In genomic region chr14:27238600-27239118, GRCm38 (mm10) we compare ENCODE assay signal across 10 mouse cellular contexts.
DNase-seq lines count a peak whose midpoint lies in the region; ATAC-seq lines count a peak whose summit lies in the region.
"Had no signal": no experiment of that assay in that cellular context is flagged by ENCODE, and none has a peak within 500 bp of the region (broad histone marks: within the 10 kb centered on the region; RNA-seq: fewer than 3 reads in every experiment).

No protein-coding gene starts in this region.

- peaks cover 11% of the 10 kb centered on the region for H3K4me1 ChIP-seq in kidney, embryonic 16.5 days (ENCODE audit: insufficient read depth, low read length)
- H3K4me1 ChIP-seq in brown adipose tissue, adult 24 weeks (ENCODE audit: control insufficient read depth, insufficient read depth, insufficient read length, low read length) = peaks cover 40% of the 10 kb centered on the region
- H3K4me1 ChIP-seq in intestine, embryonic 14.5 days (replicated peaks; ENCODE audit: control insufficient read depth, insufficient read depth, low read length) = peaks cover 18% of the 10 kb centered on the region

- DNase-seq in heart, adult 11 months = peak; percentile 82
- DNase-seq in heart, postnatal 4 days = no peak
- no peak for DNase-seq in kidney, adult 8-10 months
- DNase-seq in intestine, embryonic 14.5 days (ENCODE audit: low spot score) = no peak
- no peak for DNase-seq in adrenal gland, postnatal 14 days
- no peak for DNase-seq in ovary, postnatal 14 days (ENCODE audit: low spot score)

- 74% methylated on average over 8 of the region's 8 CpGs for WGBS in kidney, embryonic 16.5 days
- WGBS in intestine, embryonic 14.5 days = 45% methylated on average over 8 of the region's 8 CpGs

- H3K36me3 ChIP-seq in kidney, embryonic 16.5 days (ENCODE audit: insufficient read depth, low read length) = no peaks in the 10 kb centered on the region
- H3K36me3 ChIP-seq in intestine, embryonic 14.5 days (ENCODE audit: control insufficient read depth, insufficient read depth, low read length) = no peaks in the 10 kb centered on the region
- H3K36me3 ChIP-seq: limb, embryonic 12.5 days had no signal

- no peaks in the 10 kb centered on the region for H3K9me3 ChIP-seq in kidney, embryonic 16.5 days (ENCODE audit: low read length)
- no peaks in the 10 kb centered on the region for H3K9me3 ChIP-seq in intestine, embryonic 14.5 days (ENCODE audit: control insufficient read depth, low read length)
- H3K9me3 ChIP-seq: limb, embryonic 12.5 days had no signal

- H3K9ac ChIP-seq in kidney, embryonic 16.5 days (replicated peaks; ENCODE audit: low read length) = peak overlapping the region; percentile 18
- no peak overlapping the region for H3K9ac ChIP-seq in intestine, embryonic 14.5 days (ENCODE audit: low read length)
- H3K9ac ChIP-seq: limb, embryonic 12.5 days had no signal

- peak overlapping the region; percentile 43 for H3K4me2 ChIP-seq in kidney, embryonic 16.5 days (replicated peaks; ENCODE audit: low read depth, low read length)
- H3K4me2 ChIP-seq in intestine, embryonic 14.5 days (ENCODE audit: low read length) = peak overlapping the region; percentile 16; the same call in 1 of the 2 replicates

- no peak for ATAC-seq in kidney, embryonic 16.5 days (ENCODE audit: low FRiP score, low TSS enrichment)
- no peak for ATAC-seq in intestine, embryonic 14.5 days (replicated peaks; ENCODE audit: low FRiP score, low TSS enrichment, low read depth)

- H3K27ac ChIP-seq in kidney, embryonic 16.5 days (ENCODE audit: low read length) = peak overlapping the region; percentile 65; the same call in 1 of the 2 replicates
- H3K27ac ChIP-seq in brown adipose tissue, adult 24 weeks (replicated peaks; ENCODE audit: low read depth, low read length) = peak overlapping the region; percentile 70; the same call in 1 of the 2 replicates
- H3K27ac ChIP-seq in intestine, embryonic 14.5 days (ENCODE audit: low read depth) = no peak overlapping the region
- H3K27ac ChIP-seq: limb, embryonic 12.5 days had no signal

- peak overlapping the region; percentile 38 for H3K4me3 ChIP-seq in kidney, embryonic 16.5 days (ENCODE audit: low read length)
- H3K4me3 ChIP-seq in brown adipose tissue, adult 24 weeks (ENCODE audit: insufficient read depth, low read depth, low read length) = peak overlapping the region; percentile 66
- no peak overlapping the region for H3K4me3 ChIP-seq in intestine, embryonic 14.5 days (ENCODE audit: low read depth, low read length)
- H3K4me3 ChIP-seq: erythroblast, embryonic 14.5 days; limb, embryonic 12.5 days had no signal

- no peaks in the 10 kb centered on the region for H3K27me3 ChIP-seq in kidney, embryonic 16.5 days (ENCODE audit: insufficient read depth, low read length)
- H3K27me3 ChIP-seq in intestine, embryonic 14.5 days (replicated peaks; ENCODE audit: control insufficient read depth, insufficient read depth, low read length) = no peaks in the 10 kb centered on the region
- H3K27me3 ChIP-seq: limb, embryonic 12.5 days had no signal
